Mouse (Mus musculus) spleen, postnatal 10 days (tissue): ENCODE results near the gene Tomm6.
A peak's percentile ranks its signal among the peaks of the same experiment; 100 is the strongest.

Experiments used
- DNase-seq, 2 experiments: peaks; one replicate each; pipeline ENCODE4 v3.0.0; 2021 to 2022; ENCODE audit warnings: low spot score in 2 of 2

The Tomm6 gene

DNA sequence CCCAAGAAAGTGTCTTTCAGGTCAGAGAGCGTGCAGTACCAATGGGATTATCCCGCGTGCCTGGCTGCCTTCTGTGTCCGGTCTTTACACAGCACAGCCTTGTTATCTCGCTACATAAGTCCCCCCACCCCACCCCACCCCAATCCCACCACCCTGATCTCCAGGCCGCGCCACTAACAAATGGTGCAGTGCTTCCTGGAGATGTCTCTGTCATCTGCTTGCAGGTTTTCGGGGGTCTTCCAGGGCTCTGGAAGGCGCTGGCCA is at the start of gene Tomm6:
TSS of gene Tomm6 (minus strand) at position 43 of the 264 bp plus-strand sequence.
- DNase-seq, result no peak

DNA sequence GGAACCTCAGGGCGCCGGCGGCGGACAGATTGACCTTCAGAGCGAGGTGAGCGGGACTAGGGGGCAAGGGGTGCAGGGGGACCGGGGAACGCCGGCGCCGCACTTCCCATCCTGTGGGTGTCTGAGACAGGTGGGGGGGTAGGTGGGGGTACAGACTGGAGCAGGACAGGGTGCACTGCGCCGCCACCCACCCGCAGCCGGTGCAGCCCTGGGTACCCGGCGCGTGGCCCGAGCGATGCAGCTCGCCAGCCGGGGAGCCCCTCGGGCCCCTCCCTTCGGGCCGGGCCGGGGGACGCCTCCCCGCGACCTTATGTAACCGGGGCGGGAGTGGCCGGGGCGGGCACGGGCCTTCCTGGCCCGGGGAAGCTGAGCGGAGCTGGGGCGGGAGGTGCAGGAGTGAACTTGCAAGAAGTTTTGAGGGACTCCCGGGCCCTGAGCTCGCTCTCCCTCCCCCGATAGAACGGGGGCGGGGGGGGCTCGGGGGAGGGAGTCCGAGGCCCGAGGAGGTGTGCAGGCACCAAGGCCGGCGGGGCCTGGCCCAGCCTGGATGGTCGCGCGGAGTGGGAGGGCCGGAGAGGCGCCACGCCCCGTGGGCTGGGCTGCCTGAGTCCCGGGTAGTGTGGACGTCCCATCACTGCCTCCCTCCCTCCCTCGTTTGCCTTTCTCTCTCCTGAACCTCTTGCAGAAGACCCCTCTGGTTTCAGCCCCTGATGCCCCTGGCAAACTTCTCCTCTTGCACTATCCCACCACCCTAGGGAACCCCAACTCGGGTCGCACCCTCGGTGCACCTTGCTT is 49.3 kb upstream of the Tomm6 start:
- peak; percentile 77 to 87 for DNase-seq

DNA sequence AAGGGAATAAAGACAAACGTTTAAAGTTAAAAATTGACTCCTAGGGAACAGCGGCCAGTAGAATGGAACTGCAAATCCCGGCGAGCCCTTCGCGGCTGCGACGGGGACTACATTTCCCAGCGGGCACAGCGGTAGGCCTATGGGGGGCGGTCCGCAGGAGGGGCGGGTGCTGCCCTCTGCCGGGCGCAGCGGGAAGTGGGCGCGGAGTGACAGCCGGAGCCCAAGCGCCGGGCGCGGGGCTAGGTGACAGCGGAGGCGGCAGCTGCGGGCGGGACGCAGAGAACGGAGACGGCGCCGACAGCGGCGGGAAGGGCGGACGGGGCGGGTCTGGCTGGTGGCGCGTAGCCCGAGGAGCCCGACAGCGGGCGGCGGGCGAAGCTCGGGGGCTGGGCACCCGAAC is 48.7 kb upstream of the Tomm6 start, which contains the start of gene Tfeb:
TSS of gene Tfeb (plus strand) at position 175 of the 400 bp plus-strand sequence.
- DNase-seq, result peak; percentile 98 to 99

DNA sequence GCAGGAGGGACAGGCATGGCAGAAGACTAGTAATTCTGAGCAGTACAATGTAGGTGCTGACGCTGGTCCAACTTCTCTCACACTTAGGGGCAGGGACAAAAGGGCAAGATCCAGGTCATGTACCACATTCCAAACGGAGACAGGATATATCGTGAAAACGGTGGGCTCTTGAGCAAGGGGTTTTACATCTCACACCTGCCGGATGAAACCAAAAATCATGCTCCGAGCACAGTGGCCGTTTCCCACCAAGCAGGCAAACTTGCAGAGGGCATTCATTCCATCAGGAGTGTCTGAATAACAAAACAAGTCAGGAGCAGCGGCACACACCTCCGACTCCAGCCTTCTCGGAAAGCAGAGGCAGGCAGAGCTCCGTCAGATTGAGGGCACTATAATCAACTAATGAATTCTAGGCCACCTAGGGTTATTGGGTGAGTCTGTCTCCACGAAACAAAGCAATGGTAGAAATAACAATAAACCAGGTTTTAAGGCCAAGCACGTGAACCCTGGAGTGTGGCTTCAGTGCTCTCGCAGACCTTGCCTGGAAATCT is 47.4 kb upstream of the Tomm6 start:
- DNase-seq, result no peak

DNA sequence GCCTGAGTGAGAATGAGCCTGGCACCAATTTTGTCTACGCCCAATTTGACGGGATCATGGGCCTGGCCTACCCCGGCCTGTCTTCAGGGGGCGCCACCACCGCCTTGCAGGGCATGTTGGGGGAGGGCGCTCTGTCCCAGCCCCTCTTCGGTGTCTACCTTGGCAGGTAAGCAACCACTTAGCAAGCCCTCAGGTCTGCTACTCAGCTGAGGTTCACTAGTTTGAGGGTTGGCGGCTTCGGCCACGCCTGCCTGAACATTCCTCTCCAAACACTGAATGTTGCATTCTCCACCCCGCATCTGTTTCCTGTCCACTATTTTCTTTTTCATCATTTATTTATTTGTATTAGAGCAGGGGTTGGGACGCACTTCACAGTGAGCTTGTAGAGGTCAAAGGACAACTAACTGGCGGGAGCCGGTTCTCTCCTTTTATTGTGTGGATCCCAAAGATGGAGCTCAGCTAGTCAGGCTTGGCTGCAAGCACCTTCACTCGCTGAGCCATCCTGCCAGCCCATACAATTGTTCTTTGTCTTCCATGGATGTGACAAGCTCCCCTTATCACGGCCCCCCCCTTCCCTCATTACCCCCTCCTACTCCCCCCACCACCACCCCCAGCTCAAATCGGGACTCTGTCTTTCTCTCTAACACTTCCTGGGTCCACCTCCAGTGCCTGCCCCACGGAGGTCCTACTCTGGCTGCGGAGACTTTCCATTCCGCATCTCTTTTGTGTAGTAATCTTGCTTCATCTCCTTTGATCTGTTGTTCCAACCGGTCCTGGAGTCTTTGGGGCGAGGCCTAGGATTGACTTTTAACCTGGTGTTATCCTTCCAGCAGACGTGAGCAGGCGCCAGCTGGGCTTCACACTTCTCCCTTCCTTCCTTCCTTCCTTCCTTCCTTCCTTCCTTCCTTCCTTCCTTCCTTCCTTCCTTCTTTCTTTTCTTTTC is 42.7 kb upstream of the Tomm6 start:
- DNase-seq, result no peak

DNA sequence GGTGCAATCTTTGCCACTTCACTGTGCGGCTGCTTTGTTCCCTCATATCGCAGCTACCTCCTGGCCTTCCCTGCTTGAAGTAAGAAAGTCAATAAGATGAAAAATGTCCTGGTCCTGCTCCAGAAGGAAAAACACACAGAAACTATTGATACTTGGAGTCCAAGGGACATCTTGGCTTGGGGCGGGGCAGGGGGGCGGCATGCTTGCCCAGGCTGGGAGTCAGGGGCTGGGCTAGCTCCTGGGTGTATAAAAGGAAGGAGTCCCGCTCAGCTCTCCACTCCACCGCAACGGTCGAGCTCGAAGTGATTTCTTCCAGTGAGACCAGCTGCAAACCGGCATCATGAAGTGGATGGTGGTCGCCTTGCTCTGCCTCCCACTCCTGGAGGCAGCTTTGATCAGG is 38.4 kb upstream of the Tomm6 start, which contains the start of gene Pgc:
TSS of gene Pgc (plus strand) at position 277 of the 400 bp plus-strand sequence.
- DNase-seq, result no peak

DNA sequence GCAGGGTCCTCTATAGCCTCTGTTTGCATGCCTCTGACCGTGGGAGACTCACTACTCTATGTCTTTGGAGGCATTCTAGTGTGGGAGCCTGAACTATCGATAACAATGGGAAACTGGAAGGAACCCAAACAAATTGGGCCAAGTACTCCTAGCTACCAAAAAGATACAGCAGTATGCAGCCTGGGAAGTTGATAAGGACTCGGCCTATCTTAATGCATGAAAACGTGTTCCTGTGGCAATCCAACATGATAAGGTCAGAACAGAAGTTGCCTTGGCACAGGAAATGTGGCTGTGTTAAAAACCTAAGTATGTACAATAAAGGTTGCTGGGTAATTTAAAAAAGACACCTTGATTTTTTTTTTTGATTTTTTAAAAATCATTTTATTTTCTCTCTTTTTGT is 33.0 kb upstream of the Tomm6 start:
- DNase-seq, result no peak

DNA sequence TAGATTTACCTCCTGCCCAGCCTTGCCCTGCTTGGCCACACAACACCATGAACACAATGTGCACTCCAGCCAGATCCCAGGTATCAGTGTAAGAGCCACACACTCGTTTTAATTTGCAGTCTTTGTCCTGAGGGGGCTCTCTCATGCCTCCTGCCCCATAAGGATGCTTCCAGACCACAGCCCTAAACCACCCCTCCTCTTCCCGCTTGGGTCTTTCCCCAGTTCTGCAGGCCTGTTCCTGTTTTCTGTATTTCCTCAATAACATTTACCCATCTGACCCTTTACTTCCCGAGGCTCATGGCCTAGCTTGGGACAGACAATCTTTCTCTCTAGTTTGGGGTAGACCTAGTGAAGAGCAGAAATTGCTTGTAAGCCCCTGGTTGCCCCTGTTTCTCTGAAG is 26.9 kb upstream of the Tomm6 start:
- no peak for DNase-seq

DNA sequence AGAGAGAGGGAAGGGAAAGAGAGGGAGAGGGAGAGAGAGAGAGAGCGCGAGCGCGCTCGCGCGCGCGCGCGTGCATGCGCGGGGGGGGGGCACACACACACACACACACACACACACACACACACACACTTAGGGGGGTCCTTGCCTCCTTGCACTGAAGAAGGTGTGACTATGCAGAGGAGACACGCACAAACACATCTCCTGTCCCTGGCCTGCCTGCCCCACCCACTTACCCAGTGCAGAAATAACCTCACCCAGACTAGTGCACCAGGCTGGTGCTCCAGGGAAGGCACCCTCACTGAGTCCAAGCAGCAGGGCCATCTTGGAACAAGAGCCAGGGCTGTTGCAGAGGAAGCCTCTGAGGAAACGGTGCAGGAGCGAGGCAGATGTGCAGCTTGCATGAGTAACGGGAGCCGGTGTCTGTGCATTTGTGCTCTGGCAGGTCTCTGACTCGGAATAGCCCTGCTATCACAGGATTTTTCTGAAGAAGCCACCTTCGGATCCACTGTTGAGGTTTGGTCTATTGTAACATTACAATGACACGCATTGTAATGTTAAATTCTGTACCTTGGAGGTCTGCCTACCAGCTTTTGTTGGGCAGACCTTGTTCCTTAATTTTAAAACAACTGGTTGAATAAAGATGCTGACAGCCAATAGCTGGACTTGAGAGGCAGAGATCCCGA is 24.8 kb upstream of the Tomm6 start:
- no peak for DNase-seq

DNA sequence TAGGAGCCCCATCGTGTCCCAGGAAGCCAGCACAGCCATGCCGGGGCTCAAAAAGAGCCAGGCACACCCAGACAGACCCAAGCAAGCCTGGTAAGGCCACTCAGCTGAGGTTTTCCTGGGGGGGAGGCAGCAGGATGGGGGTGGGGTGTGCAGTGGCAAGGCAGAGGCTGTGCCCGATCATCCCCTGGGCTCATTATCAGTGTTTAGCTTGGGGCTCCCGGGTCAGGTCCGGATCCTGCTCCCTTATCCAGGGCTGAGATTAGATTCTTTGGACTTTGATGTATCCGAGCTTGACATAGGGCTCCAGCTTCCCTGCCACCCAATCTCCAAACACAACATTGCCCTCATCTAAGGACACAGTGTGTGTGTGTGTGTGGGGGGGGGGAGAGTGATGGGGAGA is 23.7 kb upstream of the Tomm6 start:
- DNase-seq, result no peak

DNA sequence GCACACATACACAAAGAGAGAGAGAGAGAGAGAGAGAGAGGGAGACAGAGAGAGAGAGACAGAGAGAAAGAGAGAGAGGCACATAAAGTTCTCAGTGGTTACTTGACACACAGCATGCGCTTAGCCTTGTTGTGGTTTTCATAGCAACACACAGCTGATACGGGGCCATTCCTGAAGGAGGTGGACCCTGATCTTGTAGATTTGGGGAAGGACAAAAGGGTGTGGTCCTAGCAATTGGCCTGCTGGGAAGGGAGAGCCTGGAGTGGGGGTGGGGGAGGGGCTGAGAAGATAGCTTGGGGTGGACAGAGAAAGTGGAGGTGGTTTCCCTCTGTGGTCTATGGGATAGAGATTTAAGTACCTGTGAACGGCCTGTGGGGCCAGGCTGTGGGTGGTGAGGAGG is 21.9 kb upstream of the Tomm6 start:
- DNase-seq, result no peak

DNA sequence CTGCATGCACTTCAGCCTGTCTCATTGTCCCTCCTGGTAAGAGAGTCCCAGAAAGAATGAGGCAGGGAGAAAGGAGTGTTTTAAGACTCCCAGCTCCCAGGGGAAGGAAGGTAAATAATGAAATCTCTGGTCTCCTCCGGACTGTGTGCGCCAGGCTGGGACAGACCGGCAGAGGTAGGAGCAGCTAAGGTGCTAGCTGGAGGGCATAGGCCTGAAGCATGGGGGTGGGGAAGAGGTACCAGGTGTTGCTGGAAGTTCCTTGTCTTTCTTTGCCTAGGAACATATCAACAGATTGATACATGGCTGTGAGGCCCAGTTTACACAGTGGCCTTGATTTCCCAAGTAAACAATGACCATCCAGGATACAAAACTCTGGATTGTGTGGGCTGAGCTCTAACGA is 20.8 kb upstream of the Tomm6 start:
- no peak for DNase-seq

DNA sequence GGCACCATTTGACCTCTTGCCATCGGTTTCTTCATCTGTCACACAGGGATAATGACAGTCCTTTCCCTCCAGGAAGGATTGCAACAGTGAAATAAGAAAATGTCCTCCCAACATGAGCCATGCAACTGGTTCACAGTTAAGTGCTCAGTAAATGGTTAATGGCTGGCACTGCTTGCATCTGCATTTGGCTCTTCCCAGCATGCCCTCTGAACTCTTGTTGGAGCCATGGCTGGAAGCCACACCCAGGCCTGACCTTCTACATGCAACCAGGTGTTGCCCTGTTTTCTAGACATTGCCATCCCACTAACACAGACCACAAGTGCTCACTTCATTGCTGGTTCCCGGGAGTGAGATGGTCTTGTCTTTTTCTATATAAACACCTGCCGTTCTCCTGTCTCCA is 19.8 kb upstream of the Tomm6 start:
- no peak for DNase-seq

DNA sequence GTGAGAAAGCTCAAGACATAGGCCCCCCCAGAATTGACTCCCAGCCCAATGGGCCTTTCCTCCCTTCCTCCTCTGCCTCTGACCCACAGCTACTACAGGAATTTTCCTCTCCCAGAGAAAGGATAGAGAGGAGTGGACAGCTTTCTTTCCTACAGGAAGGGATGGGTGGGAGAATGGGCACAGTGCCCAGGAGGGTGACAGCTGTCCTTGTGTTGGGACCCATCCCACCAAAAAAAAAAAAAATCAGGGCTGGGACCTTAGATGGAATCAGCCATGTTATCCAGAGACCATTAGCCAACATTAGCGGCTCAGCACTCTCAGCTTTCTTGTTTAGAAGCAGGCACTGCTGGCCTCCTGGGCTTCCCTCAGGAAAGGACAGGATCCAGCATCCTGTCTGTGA is 18.0 kb upstream of the Tomm6 start:
- no peak for DNase-seq

DNA sequence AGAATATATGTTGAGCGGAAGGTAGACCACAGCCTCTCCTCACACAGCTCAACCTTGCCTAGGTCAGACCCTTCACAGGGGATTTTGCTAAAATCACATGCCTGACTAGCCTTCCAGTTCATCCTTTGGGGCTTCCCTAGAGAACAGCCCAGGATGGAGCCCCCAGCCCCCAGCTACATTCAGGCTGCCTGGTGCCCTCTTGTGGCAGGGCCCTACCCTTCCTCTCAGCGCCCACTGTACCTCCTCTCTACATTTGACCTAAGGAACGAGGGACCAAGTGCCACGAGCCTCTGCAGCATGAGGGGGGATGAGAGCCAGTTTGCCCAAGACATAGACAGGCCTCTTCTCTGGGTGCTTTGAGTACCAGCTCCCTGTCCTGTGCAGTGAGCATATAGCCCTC is 16.5 kb upstream of the Tomm6 start:
- peak in 1 of 2 experiments; percentile 34 for DNase-seq

DNA sequence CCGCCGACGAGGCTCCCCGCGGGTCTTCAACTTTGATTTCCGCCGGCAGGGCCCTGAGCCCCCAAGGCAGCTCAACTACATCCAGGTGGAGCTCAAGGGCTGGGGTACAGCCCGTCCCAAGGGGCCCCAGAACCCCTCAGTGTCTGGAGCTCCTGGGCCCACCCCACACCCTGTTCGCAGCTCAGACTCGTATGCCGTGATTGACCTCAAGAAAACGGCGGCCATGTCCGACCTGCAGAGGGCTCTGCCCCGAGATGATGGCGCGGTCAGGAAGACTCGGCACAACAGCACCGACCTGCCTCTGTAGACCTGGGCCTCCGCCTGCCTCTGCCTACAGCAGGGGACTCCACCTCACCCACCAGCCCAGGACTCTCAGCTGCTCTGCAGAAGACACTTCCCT is 15.4 kb upstream of the Tomm6 start:
- DNase-seq, result no peak

DNA sequence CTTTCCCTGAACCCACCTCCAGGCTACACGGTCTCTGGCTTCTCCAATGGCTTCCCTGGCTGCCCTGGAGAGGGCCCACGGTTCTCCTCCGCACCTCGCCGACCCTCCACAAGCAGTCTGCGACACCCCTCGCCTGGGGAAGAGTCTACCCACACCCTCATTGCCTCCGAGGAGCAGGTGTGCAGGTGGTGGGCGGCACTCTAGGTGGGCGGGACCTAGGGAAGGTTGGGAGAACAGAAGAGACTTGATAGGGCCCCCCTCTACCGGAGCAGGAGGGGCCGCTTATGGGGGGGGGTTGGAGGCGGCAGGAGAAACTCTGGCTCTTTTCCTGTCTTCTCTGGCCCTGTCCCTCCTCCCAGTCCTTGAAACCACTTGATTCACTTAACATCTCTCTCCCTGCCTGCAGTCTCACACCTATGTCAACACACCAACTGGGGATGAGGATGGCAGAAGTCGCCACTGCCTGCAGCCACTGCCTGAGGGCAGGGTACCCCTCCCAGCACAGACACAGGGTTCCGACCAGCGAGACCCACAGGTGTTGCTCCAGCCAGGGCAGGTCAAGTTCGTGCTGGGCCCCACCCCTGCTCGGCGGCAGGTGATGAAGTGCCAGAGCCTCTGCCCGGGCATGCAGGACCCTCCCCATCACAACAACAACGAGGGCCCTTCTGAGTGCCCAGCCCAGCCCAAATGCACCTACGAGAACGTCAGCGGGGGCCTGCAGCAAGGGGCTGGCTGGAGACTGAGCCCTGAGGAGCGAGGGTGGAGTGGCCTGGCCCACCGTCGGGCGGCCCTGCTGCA is 14.6 kb upstream of the Tomm6 start:
- DNase-seq, result no peak

DNA sequence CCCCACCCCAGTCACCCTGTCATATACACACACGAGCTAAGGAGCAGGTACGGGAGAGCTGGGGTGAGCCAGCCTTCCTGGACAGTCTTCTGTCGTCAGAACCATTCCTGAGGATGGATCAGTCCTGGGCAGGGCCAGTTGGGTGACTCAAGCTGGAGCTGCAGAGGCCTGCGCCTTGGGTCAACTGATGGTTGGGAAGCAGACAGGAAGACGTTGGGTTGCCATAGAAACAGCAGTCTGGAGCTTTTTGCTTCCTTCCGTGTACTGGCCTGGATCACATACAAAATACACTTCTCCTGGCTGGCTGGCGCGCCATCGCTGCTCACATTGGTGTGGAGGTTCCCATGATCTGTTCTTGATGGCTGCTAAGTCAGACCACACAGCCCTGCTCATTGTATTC is 13.6 kb upstream of the Tomm6 start:
- no peak for DNase-seq

DNA sequence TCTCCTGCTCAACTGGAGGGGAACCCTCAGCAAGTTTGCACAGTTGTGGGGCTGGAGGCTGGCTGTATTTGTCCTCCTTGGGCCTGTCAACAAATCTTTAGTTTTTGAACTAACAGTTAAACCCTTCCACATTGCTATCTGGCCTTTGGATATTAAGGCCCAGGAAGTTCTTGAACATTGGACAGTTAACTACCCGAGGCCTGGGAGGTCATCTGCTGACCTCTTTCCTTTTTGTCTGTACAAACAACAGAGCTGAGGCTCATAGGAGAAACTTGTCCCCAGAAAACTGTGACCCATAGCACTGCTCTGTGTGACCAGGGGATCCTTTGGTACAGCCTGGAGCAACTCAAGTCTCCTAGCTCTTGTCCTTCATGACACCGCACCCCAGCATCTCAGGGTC is 10.9 kb upstream of the Tomm6 start:
- no peak for DNase-seq

DNA sequence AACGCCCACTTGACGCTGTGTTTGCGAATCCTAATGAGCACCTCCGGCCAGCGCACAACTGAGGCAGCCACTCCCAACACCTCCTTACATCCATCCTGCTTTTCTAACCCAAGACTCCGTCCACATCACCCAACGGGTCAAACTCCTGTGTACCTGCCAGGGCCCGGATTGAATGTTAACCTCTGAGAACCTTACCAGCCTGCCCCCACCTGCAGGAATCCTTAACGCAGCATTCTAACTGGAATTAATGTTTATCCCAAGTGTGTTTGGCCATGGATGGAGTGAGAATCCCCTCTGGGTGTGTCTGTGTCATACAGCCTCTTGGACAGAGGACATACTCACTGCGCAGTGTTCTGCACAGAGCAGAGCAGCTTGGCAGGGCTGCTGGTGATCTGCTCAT is 10.0 kb upstream of the Tomm6 start:
- DNase-seq, result no peak

DNA sequence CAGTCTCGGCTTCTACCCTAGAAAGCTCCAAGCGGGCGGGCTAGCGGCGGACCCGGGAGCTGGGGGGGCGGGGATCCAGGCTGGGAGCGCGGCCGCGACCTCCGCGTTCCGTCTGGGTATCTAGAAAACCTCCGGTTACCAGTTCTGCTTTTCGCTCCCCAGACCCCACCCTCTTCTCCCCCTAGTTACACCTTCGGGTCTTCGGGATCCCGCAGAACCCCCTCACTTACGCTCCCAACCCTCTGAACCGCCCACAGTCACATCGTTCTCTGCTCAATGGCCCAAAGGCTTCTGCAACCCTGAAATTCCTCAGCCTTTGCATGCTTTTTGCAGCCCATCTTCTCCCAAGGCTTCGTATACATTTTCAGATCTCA is 7.1 kb upstream of the Tomm6 start:
- DNase-seq, result no peak
